Mouse (Mus musculus) limb, embryonic 14.5 days (tissue): ENCODE results near the gene Dusp3. TPM values are rescaled to one million over a fixed set of nuclear protein-coding genes. Genes with fewer than 3 reads are reported as not detected.

Experiments
- ATAC-seq: fragments of 200-750 bp; cut with Nextera tagmentation; 2 replicates; pipeline ENCODE4 v1.8.0; 2017; ENCODE audit warnings: low read depth, moderate number of reproducible peaks, moderate TSS enrichment; ENCODE audit not compliant: low FRiP score
- DNase-seq: peaks from one replicate; pipeline ENCODE4 v3.0.0-alpha.2; 2015; ENCODE audit warnings: low spot score
- H3K27ac ChIP-seq: fragments of 300-500 bp; sonication (generic); replicated peaks from 2 replicates; pipeline ENCODE4 v1.5.1; 2014; ENCODE audit warnings: low read depth, mild to moderate bottlenecking, low read length, moderate library complexity, mixed read lengths
- H3K27me3 ChIP-seq: fragments of 300-500 bp; sonication (generic); 2 replicates; pipeline ENCODE4 v1.6.1; 2014; ENCODE audit warnings: low read length, mixed read lengths; ENCODE audit not compliant: control insufficient read depth, insufficient read depth
- H3K36me3 ChIP-seq: fragments of 300-500 bp; sonication (generic); 2 replicates; pipeline ENCODE4 v1.6.1; 2014; ENCODE audit warnings: mild to moderate bottlenecking, low read length, moderate library complexity, mixed read lengths; ENCODE audit not compliant: control insufficient read depth, insufficient read depth
- H3K4me1 ChIP-seq: fragments of 300-500 bp; sonication (generic); 2 replicates; pipeline ENCODE4 v1.6.1; 2014; ENCODE audit warnings: antibody characterized with exemption, low read length, mixed read lengths; ENCODE audit not compliant: control insufficient read depth, insufficient read depth
- H3K4me2 ChIP-seq: fragments of 300-500 bp; sonication (generic); replicated peaks from 2 replicates; pipeline ENCODE4 v1.6.1; 2014; ENCODE audit warnings: low read depth, mild to moderate bottlenecking, low read length, moderate library complexity; ENCODE audit not compliant: severe bottlenecking
- H3K4me3 ChIP-seq: fragments of 300-500 bp; sonication (generic); replicated peaks from 2 replicates; pipeline ENCODE4 v1.5.1; 2014; ENCODE audit warnings: low read length
- H3K9ac ChIP-seq: fragments of 300-500 bp; sonication (generic); 2 replicates; pipeline ENCODE4 v1.6.1; 2014; ENCODE audit warnings: mild to moderate bottlenecking, low read depth, low read length, moderate library complexity; ENCODE audit not compliant: severe bottlenecking
- H3K9me3 ChIP-seq: fragments of 300-500 bp; sonication (generic); 2 replicates; pipeline ENCODE4 v1.6.1; 2016; ENCODE audit warnings: low read length; ENCODE audit not compliant: control insufficient read depth
- POLR2A ChIP-seq: fragments of 200-500 bp; IDR thresholded peaks from 2 replicates; pipeline ENCODE4 v1.8.0; 2012; ENCODE audit warnings: inconsistent platforms, mild to moderate bottlenecking, moderate library complexity, borderline replicate concordance; ENCODE audit not compliant: insufficient read depth, insufficient read length; ENCODE audit errors: extremely low read depth
- WGBS: fragments of 180-500 bp; shearing (Covaris S2); extraction: QIAGEN DNeasy Blood & Tissue Kit; methylation state at CpG from one replicate; pipeline ENCODE4 v1.1.7; 2014; 5-methylcytosine and 5-hydroxymethylcytosine counted together
- polyA plus RNA-seq, 2 experiments: library from polyadenylated mRNA; depleted of rRNA in 1 of 2; stranded (reverse) in 1 of 2; unstranded in 1 of 2; fragments of >200 nt; fragmentation: Nextera tagmentation in 1 of 2; extraction: Ambion mirVana in 1 of 2; gene quantifications; 2 replicates each; pipeline versions ENCODE4 v1.2.1 to v1.2.3; 2012 to 2014

Gene Dusp3
- polyA plus RNA-seq, 2 experiments, result 20.1 to 23.6 TPM

DNA sequence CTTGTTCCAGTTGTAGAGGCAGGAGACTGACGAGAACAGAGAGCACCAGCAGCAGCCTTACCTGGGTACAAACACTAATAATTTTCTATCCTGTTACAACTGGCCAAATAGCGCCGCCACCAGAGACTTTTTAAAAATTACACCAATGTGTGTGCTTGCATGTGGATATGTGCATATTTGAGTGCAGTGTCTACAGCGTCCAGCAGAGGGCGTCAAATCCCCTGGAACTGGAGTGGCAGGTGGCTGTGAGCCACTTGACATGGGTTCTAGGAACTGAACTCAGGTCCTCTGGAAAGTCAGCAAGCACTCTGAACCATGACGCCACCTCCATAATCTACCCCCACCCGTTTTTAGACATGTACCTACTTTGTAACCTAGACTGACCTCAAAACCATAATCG lies 17.4 kb upstream of the Dusp3 start:
- DNase-seq (no peak), ATAC-seq (no peak)
- H3K4me3 ChIP-seq, result no peak overlapping the region
- H3K27me3 ChIP-seq, result no peaks in the 10 kb centered on the region
- H3K4me1 ChIP-seq, result no peaks in the 10 kb centered on the region
- TF ChIP-seq POLR2A, result no peak
- no peaks in the 10 kb centered on the region for H3K9me3 ChIP-seq
- peaks cover 9% of the 10 kb centered on the region; the same call in 1 of the 2 replicates for H3K36me3 ChIP-seq
- H3K4me2 ChIP-seq, result no peak overlapping the region
- no peak overlapping the region for H3K9ac ChIP-seq
- WGBS, result 95% methylated on average over 8 of the region's 8 CpGs
- H3K27ac ChIP-seq, result no peak overlapping the region

DNA sequence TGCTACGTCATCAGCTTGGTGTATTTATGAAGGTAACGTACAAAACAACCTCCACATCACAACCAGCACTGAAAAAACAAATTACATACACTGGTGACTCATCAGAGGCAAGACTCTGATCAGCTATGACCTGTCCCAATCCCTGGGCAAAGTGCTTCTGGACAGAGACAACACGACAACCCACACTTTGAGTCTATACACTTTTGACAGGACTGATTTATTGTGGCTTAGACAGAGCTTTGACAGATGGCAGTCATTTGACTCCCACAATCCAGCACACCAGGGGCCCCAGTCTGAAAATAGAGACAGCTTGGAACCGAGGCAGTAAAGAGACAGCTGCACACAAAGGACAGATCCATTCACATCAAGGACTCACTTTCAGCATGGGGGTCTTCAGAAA lies 12.7 kb upstream of the Dusp3 start:
- Histone ChIP-seq H3K36me3 (no peaks in the 10 kb centered on the region), H3K9ac (no peak overlapping the region), H3K27ac (no peak overlapping the region), H3K9me3 (no peaks in the 10 kb centered on the region), H3K4me2 (no peak overlapping the region), H3K4me3 (no peak overlapping the region), H3K27me3 (no peaks in the 10 kb centered on the region), H3K4me1 (no peaks in the 10 kb centered on the region)
- TF ChIP-seq POLR2A, result no peak
- WGBS, result 54% methylated on average over 4 of the region's 4 CpGs
- ATAC-seq, result peak; percentile 60; the same call in 1 of the 2 replicates
- DNase-seq, result peak; percentile 30

DNA sequence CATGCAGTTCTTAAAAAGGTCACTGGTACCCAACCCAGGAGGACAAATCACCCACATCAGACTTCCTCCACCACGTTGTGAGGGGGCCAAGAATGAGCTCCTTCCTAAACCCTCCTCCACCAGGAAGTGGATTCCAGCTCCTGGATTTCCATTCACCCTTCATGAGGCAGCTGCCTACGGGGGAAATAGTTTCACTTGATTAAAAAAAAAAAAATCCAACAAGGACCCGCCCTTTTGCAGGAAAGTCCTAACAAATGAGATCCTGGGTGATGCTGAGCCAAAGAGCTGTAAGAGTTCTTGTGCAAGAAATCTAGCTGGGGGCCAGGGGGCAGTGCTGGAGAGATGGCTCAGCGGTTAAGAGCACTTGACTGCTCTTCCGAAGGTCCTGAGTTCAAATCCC lies 11.4 kb upstream of the Dusp3 start:
- Histone ChIP-seq H3K4me1 (no peaks in the 10 kb centered on the region), H3K9me3 (no peaks in the 10 kb centered on the region), H3K27me3 (no peaks in the 10 kb centered on the region), H3K27ac (no peak overlapping the region), H3K4me3 (no peak overlapping the region), H3K9ac (no peak overlapping the region), H3K36me3 (no peaks in the 10 kb centered on the region), H3K4me2 (no peak overlapping the region)
- ATAC-seq, result no peak
- 50% methylated on average over 5 of the region's 5 CpGs for WGBS
- no peak for DNase-seq
- no peak for TF ChIP-seq POLR2A

DNA sequence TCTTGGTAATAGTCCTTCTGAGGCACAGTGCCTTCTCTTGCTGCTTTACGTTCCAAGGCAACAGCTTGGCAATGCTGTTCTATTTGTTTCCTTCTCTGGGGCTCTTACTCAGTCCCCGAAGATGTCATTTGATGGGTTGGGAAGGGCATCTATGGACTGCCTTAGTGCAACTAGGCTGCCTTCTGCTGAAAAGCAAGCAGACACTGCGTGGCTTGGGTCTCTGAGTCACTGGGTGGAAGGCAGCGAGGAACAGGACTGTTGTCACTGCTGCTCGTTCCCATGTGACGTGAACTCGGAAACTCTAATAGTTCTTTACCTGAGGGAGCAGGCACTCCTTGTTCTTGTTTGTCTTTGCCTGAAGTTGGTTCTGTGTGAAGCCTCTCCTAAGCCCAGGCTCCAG lies 9.1 kb upstream of the Dusp3 start:
- ATAC-seq (no peak), DNase-seq (no peak)
- no peak overlapping the region for H3K4me2 ChIP-seq
- 91% methylated on average over 7 of the region's 7 CpGs for WGBS
- no peak overlapping the region for H3K27ac ChIP-seq
- no peak for TF ChIP-seq POLR2A
- no peak overlapping the region for H3K9ac ChIP-seq
- no peaks in the 10 kb centered on the region for H3K4me1 ChIP-seq
- H3K36me3 ChIP-seq, result no peaks in the 10 kb centered on the region
- no peaks in the 10 kb centered on the region for H3K27me3 ChIP-seq
- H3K9me3 ChIP-seq, result no peaks in the 10 kb centered on the region
- H3K4me3 ChIP-seq, result no peak overlapping the region

DNA sequence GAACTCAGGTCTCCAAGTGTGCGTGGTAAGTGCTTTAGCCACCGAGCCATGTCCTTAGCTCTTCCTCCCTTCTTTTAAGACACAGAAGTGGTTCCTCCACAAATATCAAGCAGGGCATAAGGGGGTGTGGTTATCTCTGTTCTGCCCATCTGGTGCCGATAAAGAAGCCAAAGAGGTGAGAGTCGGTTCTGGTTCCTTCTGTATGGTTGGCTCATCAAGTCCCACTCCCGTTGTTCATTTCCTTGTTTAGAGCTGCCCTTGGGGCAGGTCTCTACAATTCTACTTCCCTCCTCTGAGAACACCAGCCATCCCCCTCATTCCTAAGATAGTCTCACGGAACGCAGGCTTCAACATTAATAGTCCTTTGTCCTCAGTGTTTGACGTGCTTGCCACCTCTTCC lies 7.3 kb upstream of the Dusp3 start:
- Histone ChIP-seq H3K9me3 (no peaks in the 10 kb centered on the region), H3K4me2 (no peak overlapping the region), H3K4me1 (no peaks in the 10 kb centered on the region), H3K36me3 (no peaks in the 10 kb centered on the region), H3K27me3 (no peaks in the 10 kb centered on the region), H3K4me3 (no peak overlapping the region), H3K27ac (no peak overlapping the region), H3K9ac (no peak overlapping the region)
- ATAC-seq (no peak), DNase-seq (no peak)
- 66% methylated on average over 8 of the region's 8 CpGs for WGBS
- TF ChIP-seq POLR2A, result no peak

DNA sequence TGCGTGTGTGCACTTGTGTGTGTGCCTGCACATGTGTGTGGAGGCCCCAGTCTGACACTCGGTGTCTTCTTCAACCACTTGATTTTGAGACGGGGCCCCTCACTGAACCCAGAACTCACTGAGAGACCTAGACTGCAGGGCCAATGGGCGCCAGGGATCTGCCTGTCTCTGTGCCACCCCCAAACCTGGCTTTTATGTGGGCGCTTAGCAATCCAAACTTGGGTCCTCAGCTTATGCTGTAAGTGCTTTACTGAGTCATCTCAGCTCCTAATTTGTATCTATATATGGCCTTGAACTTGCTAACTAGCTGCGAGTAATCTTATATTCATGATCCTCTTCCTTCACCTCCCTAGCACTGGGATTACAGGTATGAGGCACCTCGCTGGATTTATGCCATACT lies 5.6 kb upstream of the Dusp3 start:
- WGBS, result 86% methylated on average over 7 of the region's 7 CpGs
- Histone ChIP-seq H3K4me3 (no peak overlapping the region), H3K4me1 (no peaks in the 10 kb centered on the region), H3K9ac (no peak overlapping the region), H3K4me2 (no peak overlapping the region), H3K27ac (no peak overlapping the region), H3K9me3 (no peaks in the 10 kb centered on the region), H3K36me3 (no peaks in the 10 kb centered on the region), H3K27me3 (no peaks in the 10 kb centered on the region)
- ATAC-seq (no peak), DNase-seq (no peak)
- TF ChIP-seq POLR2A, result no peak
